Mouse (Mus musculus) forebrain, embryonic 13.5 days (tissue): Measurements from ENCODE around the gene Mapk11. TPM values are rescaled to one million over a fixed set of nuclear protein-coding genes. Genes with fewer than 3 reads are reported as not detected.

Source experiments
- ATAC-seq: fragments of 200-750 bp; cut with Nextera tagmentation; 2 replicates; pipeline ENCODE4 v1.8.0; 2017
- H3K27ac ChIP-seq: fragments of 300-500 bp; sonication (generic); 2 replicates; pipeline ENCODE4 v1.5.1; 2015; ENCODE audit warnings: inconsistent platforms, mild to moderate bottlenecking, moderate library complexity
- H3K27me3 ChIP-seq: fragments of 300-500 bp; sonication (generic); 2 replicates; pipeline ENCODE4 v1.6.1; 2015; ENCODE audit warnings: mild to moderate bottlenecking, inconsistent platforms
- H3K36me3 ChIP-seq: fragments of 300-500 bp; sonication (generic); 2 replicates; pipeline ENCODE4 v1.6.1; 2015; ENCODE audit warnings: mild to moderate bottlenecking, inconsistent platforms; ENCODE audit not compliant: poor library complexity, severe bottlenecking
- H3K4me1 ChIP-seq: fragments of 300-500 bp; sonication (generic); 2 replicates; pipeline ENCODE4 v1.6.1; 2015; ENCODE audit warnings: inconsistent platforms
- H3K4me2 ChIP-seq: fragments of 300-500 bp; sonication (generic); 2 replicates; pipeline ENCODE4 v1.6.1; 2015; ENCODE audit warnings: inconsistent platforms, mild to moderate bottlenecking, moderate library complexity
- H3K4me3 ChIP-seq: fragments of 300-500 bp; sonication (generic); 2 replicates; pipeline ENCODE4 v1.5.1; 2015; ENCODE audit warnings: mild to moderate bottlenecking, inconsistent platforms
- H3K9ac ChIP-seq: fragments of 300-500 bp; sonication (generic); 2 replicates; pipeline ENCODE4 v1.6.1; 2015; ENCODE audit warnings: mild to moderate bottlenecking, inconsistent platforms
- H3K9me3 ChIP-seq: fragments of 300-500 bp; sonication (generic); replicated peaks from 2 replicates; pipeline ENCODE4 v1.6.1; 2016; ENCODE audit warnings: inconsistent platforms
- WGBS: fragments of 180-500 bp; shearing (Covaris S2); methylation state at CpG from one replicate; pipeline ENCODE4 v1.1.7; 2015; 5-methylcytosine and 5-hydroxymethylcytosine counted together
- polyA plus RNA-seq: library from polyadenylated mRNA; unstranded; fragments of >200 nt; fragmentation: Nextera tagmentation; extraction: Ambion mirVana; gene quantifications from 2 replicates; pipeline ENCODE4 v1.2.1, GENCODE M21; 2015

The Mapk11 gene
- polyA plus RNA-seq, 1 experiment from 2014 or later, result 43.0 TPM

- peak within 1 kb of the TSS; percentile 84 for H3K27ac ChIP-seq
- H3K4me3 ChIP-seq, result peak within 1 kb of the TSS; percentile 92
- WGBS, result under 1% methylated on average over 47 of the region's 47 CpGs
- H3K36me3 ChIP-seq, result peaks cover 22% of the 10 kb centered on the region
- ATAC-seq, result peak; percentile 89
- H3K27me3 ChIP-seq, result no peaks in the 10 kb centered on the region
- H3K9ac ChIP-seq, result peak within 1 kb of the TSS; percentile 89
- H3K4me1 ChIP-seq, result peaks cover 50% of the 10 kb centered on the region
- no peaks in the 10 kb centered on the region for H3K9me3 ChIP-seq
- peak within 1 kb of the TSS; percentile 98 for H3K4me2 ChIP-seq
These were observed 26.6 kb downstream of the Mapk11 start, which contains the start of gene Tubgcp6 for GRCm38 (mm10) chr15:89122649-89123366. Tubgcp6 (minus strand) TSS chr15:89123112.

GRCm38 (mm10) chr15:89118007-89118406 lies 31.4 kb downstream of the Mapk11 start:
- no peak overlapping the region for H3K27ac ChIP-seq
- H3K4me3 ChIP-seq, result no peak overlapping the region
- H3K27me3 ChIP-seq, result no peaks in the 10 kb centered on the region
- no peak overlapping the region for H3K4me2 ChIP-seq
- H3K9ac ChIP-seq, result 0 out of 2 replicates have a peak overlapping the region, but pooled peaks have one; percentile 9
- H3K36me3 ChIP-seq, result peaks cover 49% of the 10 kb centered on the region
- ATAC-seq, result no peak
- H3K9me3 ChIP-seq, result no peaks in the 10 kb centered on the region
- peaks cover 34% of the 10 kb centered on the region for H3K4me1 ChIP-seq

GRCm38 (mm10) chr15:89110147-89110546 lies 39.3 kb downstream of the Mapk11 start:
- WGBS, result 85% methylated on average over 9 of the region's 9 CpGs
- no peak overlapping the region for H3K4me3 ChIP-seq
- ATAC-seq, result no peak
- no peak overlapping the region for H3K4me2 ChIP-seq
- H3K9ac ChIP-seq, result no peak overlapping the region
- peaks cover 93% of the 10 kb centered on the region for H3K36me3 ChIP-seq
- H3K4me1 ChIP-seq, result no peaks in the 10 kb centered on the region
- H3K27ac ChIP-seq, result no peak overlapping the region
- no peaks in the 10 kb centered on the region for H3K27me3 ChIP-seq
- H3K9me3 ChIP-seq, result no peaks in the 10 kb centered on the region

GRCm38 (mm10) chr15:89106976-89107375 lies 42.5 kb downstream of the Mapk11 start:
- H3K9ac ChIP-seq, result no peak overlapping the region
- H3K27me3 ChIP-seq, result no peaks in the 10 kb centered on the region
- ATAC-seq, result no peak
- H3K4me2 ChIP-seq, result no peak overlapping the region
- 94% methylated on average over 1 of the region's 1 CpGs for WGBS
- H3K9me3 ChIP-seq, result no peaks in the 10 kb centered on the region
- no peaks in the 10 kb centered on the region for H3K4me1 ChIP-seq
- H3K4me3 ChIP-seq, result no peak overlapping the region
- no peak overlapping the region for H3K27ac ChIP-seq
- peaks cover 100% of the 10 kb centered on the region for H3K36me3 ChIP-seq

GRCm38 (mm10) chr15:89106073-89106472 lies 43.4 kb downstream of the Mapk11 start:
- no peak overlapping the region for H3K4me2 ChIP-seq
- H3K36me3 ChIP-seq, result peaks cover 100% of the 10 kb centered on the region
- H3K27me3 ChIP-seq, result no peaks in the 10 kb centered on the region
- no peak overlapping the region for H3K9ac ChIP-seq
- 85% methylated on average over 13 of the region's 13 CpGs for WGBS
- ATAC-seq, result no peak
- no peaks in the 10 kb centered on the region for H3K4me1 ChIP-seq
- no peak overlapping the region for H3K4me3 ChIP-seq
- no peaks in the 10 kb centered on the region for H3K9me3 ChIP-seq
- H3K27ac ChIP-seq, result no peak overlapping the region

GRCm38 (mm10) chr15:89104425-89104824 lies 45.0 kb downstream of the Mapk11 start:
- H3K9ac ChIP-seq, result no peak overlapping the region
- no peaks in the 10 kb centered on the region for H3K27me3 ChIP-seq
- H3K9me3 ChIP-seq, result no peaks in the 10 kb centered on the region
- ATAC-seq, result no peak
- no peaks in the 10 kb centered on the region for H3K4me1 ChIP-seq
- H3K27ac ChIP-seq, result no peak overlapping the region
- WGBS, result 97% methylated on average over 8 of the region's 8 CpGs
- no peak overlapping the region for H3K4me2 ChIP-seq
- H3K4me3 ChIP-seq, result no peak overlapping the region
- H3K36me3 ChIP-seq, result peaks cover 100% of the 10 kb centered on the region

GRCm38 (mm10) chr15:89103921-89104320 lies 45.5 kb downstream of the Mapk11 start:
- Histone ChIP-seq H3K27ac (no peak overlapping the region), H3K36me3 (peaks cover 100% of the 10 kb centered on the region), H3K4me3 (no peak overlapping the region), H3K4me2 (no peak overlapping the region), H3K4me1 (no peaks in the 10 kb centered on the region), H3K27me3 (no peaks in the 10 kb centered on the region), H3K9me3 (no peaks in the 10 kb centered on the region), H3K9ac (no peak overlapping the region)
- ATAC-seq, result no peak
- 88% methylated on average over 10 of the region's 10 CpGs for WGBS

- no peak overlapping the region for H3K9ac ChIP-seq
- H3K27ac ChIP-seq, result no peak overlapping the region
- no peak overlapping the region for H3K4me3 ChIP-seq
- H3K9me3 ChIP-seq, result no peaks in the 10 kb centered on the region
- ATAC-seq, result no peak
- H3K4me2 ChIP-seq, result no peak overlapping the region
- no peaks in the 10 kb centered on the region for H3K4me1 ChIP-seq
- H3K27me3 ChIP-seq, result no peaks in the 10 kb centered on the region
- H3K36me3 ChIP-seq, result peaks cover 100% of the 10 kb centered on the region
- WGBS, result 61% methylated on average over 5 of the region's 5 CpGs
These were observed 46.8 kb downstream of the Mapk11 start for GRCm38 (mm10) chr15:89102646-89103045.

GRCm38 (mm10) chr15:89100823-89101222 lies 48.6 kb downstream of the Mapk11 start:
- Histone ChIP-seq H3K9me3 (no peaks in the 10 kb centered on the region), H3K9ac (no peak overlapping the region), H3K4me3 (no peak overlapping the region), H3K27ac (no peak overlapping the region), H3K36me3 (peaks cover 100% of the 10 kb centered on the region), H3K4me2 (no peak overlapping the region), H3K4me1 (no peaks in the 10 kb centered on the region), H3K27me3 (no peaks in the 10 kb centered on the region)
- 92% methylated on average over 12 of the region's 12 CpGs for WGBS
- no peak for ATAC-seq

- Histone ChIP-seq H3K4me2 (no peak overlapping the region), H3K27me3 (no peaks in the 10 kb centered on the region), H3K4me1 (no peaks in the 10 kb centered on the region), H3K9me3 (no peaks in the 10 kb centered on the region), H3K4me3 (no peak overlapping the region), H3K9ac (no peak overlapping the region), H3K36me3 (peaks cover 100% of the 10 kb centered on the region), H3K27ac (no peak overlapping the region)
- 90% methylated on average over 7 of the region's 7 CpGs for WGBS
- ATAC-seq, result no peak
These were observed 50.8 kb downstream of the Mapk11 start for GRCm38 (mm10) chr15:89098616-89099015.

- Histone ChIP-seq H3K4me2 (no peak overlapping the region), H3K4me3 (no peak overlapping the region), H3K4me1 (no peaks in the 10 kb centered on the region), H3K27ac (no peak overlapping the region), H3K9ac (no peak overlapping the region), H3K27me3 (no peaks in the 10 kb centered on the region), H3K36me3 (peaks cover 100% of the 10 kb centered on the region), H3K9me3 (no peaks in the 10 kb centered on the region)
- ATAC-seq, result no peak
- WGBS, result 84% methylated on average over 5 of the region's 5 CpGs
These were observed 52.0 kb downstream of the Mapk11 start for GRCm38 (mm10) chr15:89097450-89097849.
